Mouse (Mus musculus) hindbrain, embryonic 14.5 days (tissue): ENCODE results near the gene Nhsl1. TPM values are rescaled to one million over a fixed set of nuclear protein-coding genes. Genes with fewer than 3 reads are reported as not detected.

Experiments used
- ATAC-seq: fragments of 200-750 bp; cut with Nextera tagmentation; 2 replicates; pipeline ENCODE4 v1.8.0; 2017; ENCODE audit warnings: moderate number of reproducible peaks, mild to moderate bottlenecking, moderate TSS enrichment, moderate library complexity; ENCODE audit not compliant: low FRiP score
- DNase-seq: peaks from one replicate; pipeline ENCODE4 v3.0.0-alpha.2; 2015; ENCODE audit warnings: low spot score
- H3K27ac ChIP-seq: fragments of 300-500 bp; sonication (generic); 2 replicates; pipeline ENCODE4 v1.5.1; 2014; ENCODE audit warnings: mild to moderate bottlenecking, moderate library complexity
- H3K27me3 ChIP-seq: fragments of 300-500 bp; sonication (generic); 2 replicates; pipeline ENCODE4 v1.6.1; 2014; ENCODE audit warnings: mild to moderate bottlenecking, low read length, mixed read lengths; ENCODE audit not compliant: control insufficient read depth, insufficient read depth
- H3K36me3 ChIP-seq: fragments of 300-500 bp; sonication (generic); replicated peaks from 2 replicates; pipeline ENCODE4 v1.6.1; 2014; ENCODE audit not compliant: control insufficient read depth, insufficient read depth
- H3K4me1 ChIP-seq: fragments of 300-500 bp; sonication (generic); replicated peaks from 2 replicates; pipeline ENCODE4 v1.6.1; 2014; ENCODE audit warnings: antibody characterized with exemption, low read length, mixed read lengths; ENCODE audit not compliant: control insufficient read depth, insufficient read depth
- H3K4me2 ChIP-seq: fragments of 300-500 bp; sonication (generic); replicated peaks from 2 replicates; pipeline ENCODE4 v1.6.1; 2014; ENCODE audit warnings: mild to moderate bottlenecking, moderate library complexity
- H3K4me3 ChIP-seq: fragments of 300-500 bp; sonication (generic); replicated peaks from 2 replicates; pipeline ENCODE4 v1.5.1; 2014; ENCODE audit warnings: mild to moderate bottlenecking, low read length
- H3K9ac ChIP-seq: fragments of 300-500 bp; sonication (generic); 2 replicates; pipeline ENCODE4 v1.6.1; 2014
- H3K9me3 ChIP-seq: fragments of 300-500 bp; sonication (generic); 2 replicates; pipeline ENCODE4 v1.6.1; 2016; ENCODE audit warnings: low read length; ENCODE audit not compliant: control insufficient read depth
- WGBS: fragments of 180-500 bp; shearing (Covaris S2); extraction: QIAGEN DNeasy Blood & Tissue Kit; methylation state at CpG from one replicate; pipeline ENCODE4 v1.1.7; 2014; 5-methylcytosine and 5-hydroxymethylcytosine counted together
- polyA plus RNA-seq: library from polyadenylated mRNA; unstranded; fragments of >200 nt; fragmentation: Nextera tagmentation; extraction: Ambion mirVana; gene quantifications from 2 replicates; pipeline ENCODE4 v1.2.1, GENCODE M21; 2014

Gene Nhsl1
- polyA plus RNA-seq, 1 experiment from 2014 or later = 17.8 TPM

- Histone ChIP-seq H3K4me3 (no peak overlapping the region), H3K9me3 (no peaks in the 10 kb centered on the region), H3K27me3 (no peaks in the 10 kb centered on the region), H3K4me1 (no peaks in the 10 kb centered on the region), H3K27ac (no peak overlapping the region), H3K36me3 (no peaks in the 10 kb centered on the region), H3K4me2 (no peak overlapping the region), H3K9ac (no peak overlapping the region)
- DNase-seq (no peak), ATAC-seq (no peak)
- 48% methylated on average over 5 of the region's 5 CpGs for WGBS
Observed at GRCm38 (mm10) chr10:18561445-18561844, 242.7 kb downstream of the Nhsl1 start.

GRCm38 (mm10) chr10:18562940-18563339, 244.2 kb downstream of the Nhsl1 start:
- WGBS = 8% methylated on average over 4 of the region's 4 CpGs
- Histone ChIP-seq H3K36me3 (no peaks in the 10 kb centered on the region), H3K4me2 (no peak overlapping the region), H3K4me3 (no peak overlapping the region), H3K9ac (no peak overlapping the region), H3K4me1 (no peaks in the 10 kb centered on the region), H3K27ac (no peak overlapping the region), H3K9me3 (no peaks in the 10 kb centered on the region), H3K27me3 (no peaks in the 10 kb centered on the region)
- no peak for ATAC-seq
- peak; percentile 80 for DNase-seq

- ATAC-seq = no peak
- H3K27ac ChIP-seq = no peak overlapping the region
- 58% methylated on average over 2 of the region's 2 CpGs for WGBS
Observed at GRCm38 (mm10) chr10:18572581-18572980, 253.8 kb downstream of the Nhsl1 start.

More at GRCm38 (mm10) chr10:18572581-18572980, 253.8 kb downstream of the Nhsl1 start:
- H3K4me2 ChIP-seq = no peak overlapping the region
- DNase-seq = no peak
- H3K9ac ChIP-seq = no peak overlapping the region
- H3K27me3 ChIP-seq = no peaks in the 10 kb centered on the region
- no peaks in the 10 kb centered on the region for H3K9me3 ChIP-seq
- no peaks in the 10 kb centered on the region for H3K4me1 ChIP-seq
- H3K36me3 ChIP-seq = no peaks in the 10 kb centered on the region
- H3K4me3 ChIP-seq = no peak overlapping the region

Other genes starting within 250 kb of the Nhsl1 start
- 0.33 and 0.51 TPM in 2 replicates for gene Ect2l, start 108.1 kb upstream of the Nhsl1 start, polyA plus RNA-seq
- gene Ccdc28a, start 84.0 kb upstream of the Nhsl1 start, polyA plus RNA-seq = 4.8 and 7.0 TPM in 2 replicates
- 13.5 and 14.2 TPM in 2 replicates for gene Hebp2, start 227.1 kb downstream of the Nhsl1 start, polyA plus RNA-seq